Mouse (Mus musculus): ENCODE measurements around the gene Bag3.
"Not testable (repeated sequence)": the region's sequence is repeated elsewhere in the genome, so short reads cannot be mapped to it uniquely, and the experiment has no call there.

Bag3 gene

DNA sequence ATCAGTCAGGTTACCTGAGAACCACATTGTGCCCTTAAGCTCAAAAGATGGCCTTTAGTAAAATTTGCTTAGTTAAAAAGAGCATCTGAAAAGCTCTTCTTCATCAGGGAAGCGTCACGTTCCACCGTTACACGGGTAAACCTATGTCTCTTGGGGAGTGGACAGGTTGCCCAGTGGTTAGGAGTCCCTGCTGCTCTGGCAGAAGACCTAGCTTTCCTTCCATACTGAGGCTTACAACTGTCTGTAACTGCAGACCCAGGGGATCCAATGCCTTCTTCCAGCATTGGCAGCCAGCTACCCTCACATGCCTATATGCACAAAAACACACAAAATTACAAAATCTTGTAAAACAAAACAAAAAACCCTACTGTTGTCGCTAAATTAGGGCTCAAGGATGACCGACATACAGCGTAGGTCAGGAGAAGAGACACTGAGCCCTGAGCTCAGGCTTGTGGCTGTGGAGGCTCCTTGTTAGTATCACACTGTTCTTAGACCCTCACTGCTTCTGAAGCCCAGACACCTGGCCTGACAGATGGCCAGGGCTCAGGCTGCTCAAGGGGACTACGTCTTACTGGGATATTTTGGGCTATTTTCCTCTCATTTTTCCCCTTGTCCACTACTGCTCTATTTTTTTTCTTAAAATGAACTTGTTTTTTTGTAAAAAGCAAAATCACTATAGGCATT lies 44.3 kb downstream of the Bag3 start:
- no peak for DNase-seq (ENCODE audit: low read depth, low spot score)

DNA sequence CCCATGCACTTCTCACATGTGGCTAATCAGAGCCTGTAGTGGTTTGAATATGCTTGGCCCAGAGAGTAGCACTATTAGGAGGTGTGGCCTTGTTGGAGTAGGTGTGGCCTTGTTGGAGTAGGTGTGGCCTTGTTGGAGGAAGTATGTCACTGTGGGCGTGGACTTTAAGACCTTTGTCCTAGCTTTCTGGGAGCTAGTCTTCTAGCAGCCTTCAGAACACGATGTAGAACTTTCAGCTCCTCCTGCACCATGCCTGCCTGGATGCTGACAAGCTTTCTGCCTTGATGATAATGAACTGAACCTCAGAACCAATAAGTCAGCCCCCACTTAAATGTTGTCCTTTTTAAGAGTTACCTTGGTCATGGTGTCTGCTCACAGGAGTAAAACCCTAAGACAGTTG lies 46.0 kb downstream of the Bag3 start:
- DNase-seq (ENCODE audit: low read depth, low spot score) = not testable (repeated sequence)

DNA sequence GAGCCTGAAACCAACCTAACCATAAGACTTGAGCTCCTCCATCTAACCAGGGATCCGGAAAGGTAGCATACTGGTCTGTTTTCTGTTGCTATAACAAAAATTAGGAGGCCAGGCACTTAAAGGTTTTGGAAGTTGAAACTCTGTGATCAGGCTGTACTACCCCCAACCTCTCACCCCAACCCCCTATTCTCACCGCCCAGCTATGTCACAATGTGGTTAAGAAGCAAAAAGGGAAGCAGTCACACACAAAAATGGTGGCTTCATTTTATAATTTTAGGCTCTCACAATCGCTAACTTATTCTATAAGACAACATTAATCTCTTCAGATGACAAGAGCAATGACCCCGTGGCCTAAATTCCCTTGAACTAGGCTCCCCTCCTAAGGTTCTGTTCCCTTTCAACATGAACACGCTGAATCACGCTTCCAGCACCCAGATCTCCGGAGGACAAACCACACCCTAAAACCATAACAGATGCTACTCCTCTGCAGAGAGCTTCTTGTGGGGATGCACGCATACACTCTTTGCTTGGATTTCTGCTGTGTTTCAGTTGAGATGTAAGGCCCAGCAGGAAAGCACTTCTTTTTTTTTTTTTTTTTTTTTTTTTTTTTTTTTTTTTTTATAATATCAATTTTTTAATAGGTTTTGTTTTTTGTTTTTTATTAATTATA lies 46.7 kb downstream of the Bag3 start:
- no peak for DNase-seq (ENCODE audit: low read depth, low spot score)

DNA sequence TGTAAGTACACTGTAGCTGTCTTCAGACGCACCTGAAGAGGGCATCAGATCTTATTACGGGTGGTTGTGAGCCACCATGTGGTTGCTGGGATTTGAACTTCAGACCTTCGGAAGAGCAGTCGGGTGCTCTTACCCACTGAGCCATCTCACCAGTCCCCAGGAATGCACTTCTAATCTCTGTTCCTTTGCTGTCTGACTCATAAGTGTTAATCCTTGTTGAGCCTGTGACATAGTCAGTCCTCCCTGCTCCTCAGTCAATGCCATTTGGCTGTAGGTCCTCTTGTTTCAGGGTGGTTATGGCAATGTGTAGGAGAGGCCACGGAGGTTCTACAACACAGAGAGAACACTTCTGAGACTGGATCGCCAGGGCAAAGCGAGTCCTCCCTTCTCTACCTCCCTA lies 47.2 kb downstream of the Bag3 start:
- DNase-seq (ENCODE audit: low read depth, low spot score) = not testable (repeated sequence)

DNA sequence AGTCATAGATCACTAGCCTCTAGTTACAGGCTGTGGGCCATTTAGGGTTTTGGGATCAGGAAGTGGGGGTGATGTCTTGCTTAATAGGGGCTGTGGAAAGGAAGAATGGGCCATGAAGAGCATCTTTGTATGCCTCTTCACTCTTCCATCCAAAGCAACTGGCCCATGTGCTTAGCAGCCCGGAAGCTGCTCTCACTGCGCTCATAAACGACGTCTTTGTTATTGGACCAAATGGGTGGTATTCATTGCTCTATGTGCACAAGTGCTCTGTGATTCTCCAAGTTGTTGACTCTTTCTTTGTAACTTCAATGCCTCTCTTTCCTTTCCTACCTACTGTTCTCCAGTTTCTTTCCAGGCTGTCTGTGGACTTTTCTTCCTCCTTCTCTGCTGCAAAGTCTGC lies 48.6 kb downstream of the Bag3 start:
- no peak for DNase-seq (ENCODE audit: low read depth, low spot score)

DNA sequence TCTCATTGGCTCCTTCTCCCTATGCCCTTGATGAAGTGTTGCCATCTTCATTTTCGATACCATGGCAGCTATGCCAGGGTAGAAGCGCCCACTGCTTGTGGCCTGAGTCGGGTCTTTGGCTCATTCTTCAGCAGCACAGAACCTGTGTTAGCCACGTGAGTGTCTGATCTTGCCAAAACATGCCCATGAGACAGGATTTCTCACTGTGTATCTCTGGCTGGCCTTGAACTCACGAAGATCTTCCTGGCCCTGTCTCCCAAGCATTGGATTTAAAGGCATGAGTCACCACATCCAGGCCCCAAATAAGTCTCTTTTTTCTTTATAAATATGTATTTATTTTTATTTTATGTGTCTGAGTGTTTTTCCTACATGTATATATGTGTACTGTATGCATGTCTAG lies 51.8 kb downstream of the Bag3 start:
- DNase-seq (ENCODE audit: low read depth, low spot score) = no peak

DNA sequence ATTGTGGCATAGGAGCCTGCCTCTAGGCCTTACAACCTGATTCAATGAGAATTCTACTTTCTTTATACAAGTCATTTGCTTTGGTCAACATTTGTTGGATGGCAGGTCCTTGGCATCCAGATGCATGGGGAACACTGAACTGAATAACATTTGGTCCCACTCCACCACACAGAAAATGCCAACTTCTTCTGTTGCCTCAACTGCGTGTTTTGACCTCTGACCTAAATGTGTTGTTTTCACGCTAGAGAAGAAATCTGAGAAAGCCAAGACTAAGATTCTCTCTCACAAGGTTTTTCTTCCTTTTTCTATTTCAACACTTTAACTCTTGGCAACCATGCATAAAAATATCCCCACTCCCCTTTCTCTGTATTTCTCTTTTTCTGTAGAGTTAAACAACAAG lies 52.4 kb downstream of the Bag3 start:
- DNase-seq (ENCODE audit: low read depth, low spot score) = no peak

DNA sequence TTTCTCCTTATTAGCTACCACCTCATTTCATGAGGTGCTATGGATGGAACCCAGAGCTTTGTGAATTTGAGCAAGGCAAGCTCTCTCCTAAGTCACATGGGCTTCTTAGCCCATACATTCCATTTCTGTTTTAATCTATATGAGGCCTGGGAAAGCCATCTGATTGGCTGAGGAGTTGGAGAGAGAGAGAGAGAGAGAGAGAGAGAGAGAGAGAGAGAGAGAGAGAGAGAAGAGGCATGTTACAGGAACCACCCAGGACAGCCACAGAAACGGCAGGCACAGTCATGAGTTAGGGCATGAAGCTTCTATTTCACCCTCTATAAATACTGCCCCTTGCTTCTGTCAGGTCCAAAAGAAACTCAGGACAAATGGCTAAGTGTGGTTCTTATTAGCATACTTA lies 54.2 kb downstream of the Bag3 start:
- DNase-seq (ENCODE audit: low read depth, low spot score) = no peak

DNA sequence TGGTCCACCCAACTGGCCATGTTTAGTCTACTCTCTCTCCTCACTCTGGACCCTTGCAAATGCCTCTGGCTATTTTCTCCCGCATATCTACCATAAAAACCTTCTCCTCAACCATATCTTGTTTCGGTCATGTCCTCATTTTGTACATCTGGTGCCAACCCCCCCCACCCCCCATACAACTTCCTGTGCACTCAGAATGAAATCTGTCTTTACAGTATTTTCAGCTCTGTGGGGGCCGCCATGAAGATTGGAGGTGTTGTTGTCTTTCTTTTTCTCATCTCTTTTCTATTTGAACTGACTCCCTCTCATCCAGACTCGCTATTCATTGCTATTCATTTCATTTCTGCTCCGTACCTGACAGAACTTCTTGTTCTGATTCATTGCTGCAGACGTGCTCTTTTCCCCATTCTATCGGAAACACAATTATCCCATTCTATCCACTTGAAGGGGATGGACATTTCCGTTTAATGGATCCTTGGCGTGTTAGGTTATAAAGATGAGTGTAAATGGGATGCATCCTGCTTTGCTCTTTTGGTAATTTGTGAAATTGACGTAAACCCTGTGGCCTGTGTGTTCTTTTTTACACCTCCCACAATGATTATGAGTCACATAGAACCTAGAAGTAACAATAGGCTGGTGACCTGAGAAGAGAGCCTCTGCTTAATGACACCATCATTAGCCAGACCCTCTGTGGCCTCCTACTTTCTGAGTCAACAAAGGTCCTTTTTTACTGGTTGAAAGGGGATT lies 55.0 kb downstream of the Bag3 start:
- DNase-seq (ENCODE audit: low read depth, low spot score) = no peak

DNA sequence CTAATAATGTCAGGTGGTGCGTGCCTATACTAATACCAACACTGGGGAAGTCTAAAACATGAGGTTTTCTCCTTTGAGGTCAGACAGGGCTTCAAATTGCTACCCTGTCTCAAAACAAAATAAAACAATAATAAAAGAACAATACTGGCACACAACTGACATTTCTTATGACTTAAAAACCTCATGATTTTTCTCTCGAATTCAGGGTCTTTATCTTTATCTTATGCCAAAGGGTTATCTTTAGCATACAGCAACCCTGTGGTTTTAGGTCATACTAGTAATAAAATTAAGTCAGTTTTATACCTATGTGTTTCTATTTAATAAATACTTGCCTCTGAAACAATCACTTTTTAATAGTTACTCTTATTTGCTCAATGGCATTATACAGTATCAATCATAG lies 56.0 kb downstream of the Bag3 start:
- DNase-seq (ENCODE audit: low read depth, low spot score) = no peak

DNA sequence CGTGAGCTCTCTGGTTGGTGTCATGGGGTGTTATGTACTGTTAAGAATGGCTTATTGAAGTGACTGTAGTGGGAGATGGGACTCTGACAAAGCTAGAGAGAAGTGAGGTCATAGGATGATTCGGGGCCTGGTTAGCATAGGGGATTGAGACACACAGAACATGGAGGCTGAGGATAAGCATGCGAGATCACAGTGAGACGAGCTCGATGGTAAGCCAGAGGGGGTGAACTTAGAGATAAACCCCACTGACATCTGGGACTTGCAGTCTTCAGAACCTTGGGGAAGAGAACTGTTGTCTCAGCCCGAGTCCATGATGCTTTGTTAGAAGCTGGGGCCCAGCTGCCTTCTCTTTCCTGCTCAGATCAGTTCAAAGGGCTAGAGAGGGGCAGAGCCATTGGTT lies 56.9 kb downstream of the Bag3 start:
- no peak for DNase-seq (ENCODE audit: low read depth, low spot score)

DNA sequence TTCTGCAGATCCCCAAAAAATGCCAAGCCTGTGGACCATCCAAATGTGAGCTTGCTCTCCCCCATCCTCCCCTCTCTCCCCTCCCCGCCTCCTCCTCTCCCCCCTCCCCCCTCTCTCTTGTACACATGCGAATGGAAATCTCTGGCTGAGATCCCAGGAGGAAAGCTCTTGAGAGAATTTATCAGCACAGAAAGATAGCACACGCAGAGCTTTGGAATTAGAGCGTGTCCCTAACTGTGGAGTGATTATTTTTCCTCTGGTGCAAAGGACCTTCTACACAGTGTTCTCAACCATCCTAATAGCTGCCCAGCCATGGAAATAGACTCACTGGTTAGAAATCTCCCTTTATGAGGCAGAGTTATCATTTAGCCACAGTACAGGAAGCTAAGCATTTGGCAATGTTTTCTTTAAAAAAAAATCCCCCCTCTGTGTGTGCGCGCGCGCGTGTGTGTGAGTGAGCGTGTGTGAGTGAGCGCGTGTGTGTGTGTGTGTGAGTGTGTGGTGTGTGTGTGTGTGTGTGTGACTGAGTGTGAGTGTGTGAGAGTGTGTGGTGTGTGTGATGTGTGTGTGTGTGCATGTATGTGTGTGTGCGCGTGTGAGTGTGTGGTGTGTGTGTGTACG lies 58.6 kb downstream of the Bag3 start:
- DNase-seq (ENCODE audit: low read depth, low spot score) = no peak

DNA sequence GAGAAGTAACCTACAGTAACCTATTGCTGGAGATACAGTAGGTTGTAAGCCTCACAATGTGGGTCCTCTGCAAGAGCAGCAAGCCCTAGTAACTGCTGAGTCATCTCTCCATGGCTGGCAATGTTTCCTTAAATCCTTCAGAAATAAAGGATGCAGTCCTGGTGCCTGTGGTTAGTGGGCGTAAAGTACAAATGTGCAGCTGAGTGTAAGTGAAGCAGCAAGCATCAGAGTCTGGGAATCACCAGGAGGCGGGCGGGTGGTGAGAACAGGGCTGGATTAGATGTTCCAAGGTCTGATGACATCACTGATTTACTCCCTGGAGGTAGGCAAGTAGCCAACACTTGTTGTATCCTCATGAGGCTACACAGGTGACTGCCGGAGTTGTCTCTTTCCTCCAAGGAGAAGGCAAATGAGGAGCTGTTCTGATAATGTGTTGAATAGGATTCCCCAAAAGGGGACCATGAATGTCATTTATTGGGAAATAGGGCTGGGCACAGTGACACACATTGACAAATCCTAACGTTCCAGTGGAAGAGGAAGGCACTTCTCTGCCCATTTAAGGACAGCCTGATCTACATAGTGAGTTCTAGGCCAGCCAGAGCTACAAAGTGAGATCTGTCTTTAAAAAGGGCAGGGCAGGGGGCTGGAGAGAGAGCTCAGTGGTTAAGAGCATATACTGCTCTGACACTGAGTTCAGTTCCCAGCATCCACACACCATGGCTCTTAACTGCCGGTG lies 60.0 kb downstream of the Bag3 start:
- DNase-seq (ENCODE audit: low read depth, low spot score) = no peak

DNA sequence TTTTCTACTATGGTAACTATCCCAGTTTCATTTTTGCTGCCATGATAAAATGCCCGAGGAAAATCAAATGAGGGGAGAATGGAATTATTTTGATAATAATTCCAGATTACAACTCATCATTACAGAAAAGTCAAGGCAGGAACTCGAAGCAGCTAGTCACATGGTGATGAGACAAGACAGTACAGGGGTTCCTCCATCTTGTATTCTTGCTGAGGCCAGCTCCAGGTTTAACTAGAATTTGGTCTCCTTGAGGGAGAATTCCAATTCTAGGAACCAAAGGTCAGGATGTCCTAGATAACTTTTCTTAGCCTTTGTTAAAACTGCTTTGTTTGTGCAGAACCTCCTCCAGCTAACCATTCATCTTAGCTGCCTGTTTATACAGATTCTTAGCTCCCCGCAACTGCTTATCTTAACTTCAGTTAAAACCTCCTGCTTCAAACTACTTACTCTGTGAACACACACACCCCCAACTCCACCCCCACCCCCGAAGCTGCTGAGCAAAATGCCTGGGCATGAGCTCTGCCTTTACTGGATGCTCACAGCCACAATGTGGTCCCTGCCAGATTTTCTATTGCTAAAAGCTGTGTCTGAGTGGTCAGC lies 64.0 kb downstream of the Bag3 start:
- no peak for DNase-seq (ENCODE audit: low read depth, low spot score)

DNA sequence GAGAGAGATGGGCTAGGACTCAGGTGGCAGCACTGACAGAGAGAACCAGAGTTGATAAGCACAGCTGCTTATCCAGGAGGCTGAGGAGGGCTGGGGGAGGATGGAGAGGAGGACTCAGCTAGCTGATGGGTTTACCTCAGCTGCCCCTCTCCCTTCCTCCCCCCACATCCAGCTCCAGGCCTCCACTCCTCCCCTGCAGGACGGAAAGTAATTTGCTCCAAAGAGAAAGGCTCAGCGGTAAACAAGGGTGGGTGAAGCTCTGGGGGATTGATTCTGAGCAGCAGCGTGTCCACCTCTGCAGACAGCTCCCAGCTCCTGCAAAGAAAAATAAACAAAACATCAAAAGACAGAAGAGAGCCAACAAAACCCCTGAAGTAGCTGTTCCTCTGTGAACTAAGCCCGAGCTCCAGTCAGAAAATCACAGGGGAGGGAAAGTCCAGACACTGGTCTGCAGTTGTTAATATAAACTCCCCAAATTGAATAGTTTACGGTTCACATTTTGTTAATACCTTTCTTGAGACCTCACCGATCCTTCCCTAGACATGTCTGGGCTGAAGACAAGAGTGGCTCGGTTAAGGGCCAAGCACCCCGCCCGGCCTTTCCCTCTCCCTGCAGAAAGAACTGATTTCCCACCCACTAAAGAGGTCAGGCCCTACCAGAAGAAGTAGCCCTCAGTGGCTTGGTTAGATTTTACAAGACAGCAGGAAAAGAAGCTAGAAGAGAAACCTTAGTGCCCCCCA lies 68.1 kb downstream of the Bag3 start:
- no peak for DNase-seq (ENCODE audit: low read depth, low spot score)

DNA sequence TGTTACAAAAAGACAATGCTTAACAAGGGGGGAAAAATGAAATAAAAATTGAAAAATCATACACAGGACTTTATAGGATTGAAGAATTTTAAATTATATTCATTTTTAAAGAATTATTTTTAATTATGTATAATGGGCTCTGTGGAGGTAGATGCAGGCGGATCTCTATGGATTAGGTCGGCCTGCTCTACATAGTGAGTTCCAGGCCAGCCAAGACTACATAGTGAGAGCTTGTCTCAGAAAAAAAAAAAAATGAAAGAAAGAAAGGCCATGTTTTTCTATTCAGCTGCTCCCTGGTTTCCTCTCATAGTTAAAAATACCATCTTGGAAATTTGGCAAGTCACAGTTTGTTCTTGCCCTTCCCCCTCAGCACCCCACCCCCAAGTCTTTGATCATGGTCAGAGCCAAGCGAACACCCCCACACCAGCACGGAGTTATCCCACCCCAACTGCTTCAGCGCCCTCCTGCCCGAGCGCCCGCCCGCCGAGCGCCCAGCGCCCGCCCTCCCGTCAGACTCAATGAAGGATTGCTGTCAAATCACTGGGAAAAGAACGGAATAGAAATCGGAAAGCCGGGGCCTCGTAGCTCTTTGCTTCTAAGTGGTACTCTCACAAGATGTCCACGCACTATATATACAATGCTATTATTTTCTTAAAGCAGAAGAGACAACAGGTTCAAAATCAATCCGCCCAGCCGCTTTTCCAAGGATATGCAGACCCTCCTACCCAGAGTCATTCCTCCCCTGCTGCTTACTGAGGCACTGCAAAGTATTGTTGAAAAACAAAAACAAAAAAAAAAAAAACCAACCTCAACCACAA lies 68.9 kb downstream of the Bag3 start:
- peak; percentile 19 for DNase-seq (ENCODE audit: low read depth, low spot score)

DNA sequence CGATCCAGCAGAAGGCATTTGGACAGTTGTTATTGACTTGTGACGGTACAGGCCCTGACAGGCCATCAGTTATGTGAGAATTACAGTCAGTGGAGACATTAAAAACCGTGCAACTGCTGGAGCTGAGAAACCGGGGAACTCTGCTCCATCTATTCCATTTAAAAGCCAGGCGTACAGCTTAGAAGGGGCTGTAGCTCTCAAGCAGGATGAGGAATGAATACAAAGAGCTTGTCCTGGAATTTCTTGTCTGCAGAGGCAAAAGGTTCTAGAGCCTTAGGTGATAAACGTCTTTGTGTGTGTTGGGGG lies 69.5 kb downstream of the Bag3 start:
- no peak for DNase-seq (ENCODE audit: low read depth, low spot score)

DNA sequence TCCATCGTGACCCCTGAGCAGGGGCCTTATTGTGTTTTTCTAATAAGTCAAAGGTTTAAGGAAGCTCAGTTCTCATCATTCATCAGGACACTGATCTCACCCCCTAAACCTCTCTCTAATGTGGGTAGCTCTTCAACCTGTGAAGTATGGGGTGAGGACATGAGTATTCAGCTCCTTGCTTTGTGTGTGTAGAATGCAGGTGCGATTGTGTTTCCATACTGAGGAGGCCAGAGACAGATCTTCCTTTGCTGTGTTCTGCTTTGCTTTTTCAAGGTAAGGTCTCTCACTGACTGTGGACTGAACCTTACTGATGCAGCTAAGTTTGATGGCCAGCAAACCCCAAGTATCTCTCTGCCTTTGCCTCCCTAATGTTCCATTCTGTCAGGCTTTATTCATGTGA lies 72.9 kb downstream of the Bag3 start:
- no peak for DNase-seq (ENCODE audit: low read depth, low spot score)
